Mouse (Mus musculus) urinary bladder, postnatal 36 days (tissue): ENCODE measurements around the gene Mrc2.

ENCODE experiments used
- DNase-seq, 2 experiments: peaks; one replicate each; pipeline ENCODE4 v3.0.0; 2022; ENCODE audit warnings: low spot score in 2 of 2, mixed read lengths in 1 of 2

The Mrc2 gene

DNA sequence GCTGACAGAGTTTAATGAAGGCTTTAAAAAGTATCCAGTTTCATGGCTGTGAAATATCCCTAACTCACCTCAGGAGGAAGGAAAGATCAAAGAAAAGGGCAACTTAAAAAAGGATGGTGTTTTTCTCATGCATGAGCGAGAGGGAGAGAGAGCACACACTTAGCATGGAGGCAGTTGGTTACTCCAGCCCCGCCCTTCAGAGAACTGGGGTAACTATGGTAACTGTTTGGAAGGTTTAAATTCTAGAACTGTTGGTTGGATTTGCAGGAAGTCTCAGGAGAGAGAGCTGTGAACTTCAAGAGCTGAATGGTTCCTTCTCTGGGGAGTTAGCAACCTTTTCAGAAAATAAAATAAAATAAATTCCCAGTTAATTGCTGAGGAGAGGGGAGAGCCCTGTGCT lies 96.2 kb downstream of the Mrc2 start:
- no peak for DNase-seq

DNA sequence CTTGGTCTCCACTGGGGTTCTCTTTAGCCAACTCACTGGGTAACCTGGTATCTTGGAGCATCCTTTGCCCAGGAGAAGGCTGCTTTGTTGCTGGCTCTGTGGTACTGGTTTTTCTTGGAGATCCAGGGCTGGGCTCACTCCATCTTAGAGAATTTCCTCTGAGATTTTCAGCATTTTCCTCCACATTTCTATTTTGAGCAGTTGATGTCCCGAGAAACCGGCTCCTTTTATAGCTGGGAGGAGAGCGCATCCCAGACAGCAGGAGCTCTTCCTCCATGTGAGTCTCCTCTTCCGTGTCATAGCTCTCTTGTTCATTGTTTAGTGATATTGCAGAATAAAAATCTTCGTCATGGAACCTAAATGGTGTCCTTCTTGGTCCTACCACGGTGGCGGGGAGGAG lies 97.8 kb downstream of the Mrc2 start:
- DNase-seq = no peak
